Mouse (Mus musculus): Measurements from ENCODE around the gene Psmd2.
A peak's percentile ranks its signal among the peaks of the same experiment; 100 is the strongest.

DNA sequence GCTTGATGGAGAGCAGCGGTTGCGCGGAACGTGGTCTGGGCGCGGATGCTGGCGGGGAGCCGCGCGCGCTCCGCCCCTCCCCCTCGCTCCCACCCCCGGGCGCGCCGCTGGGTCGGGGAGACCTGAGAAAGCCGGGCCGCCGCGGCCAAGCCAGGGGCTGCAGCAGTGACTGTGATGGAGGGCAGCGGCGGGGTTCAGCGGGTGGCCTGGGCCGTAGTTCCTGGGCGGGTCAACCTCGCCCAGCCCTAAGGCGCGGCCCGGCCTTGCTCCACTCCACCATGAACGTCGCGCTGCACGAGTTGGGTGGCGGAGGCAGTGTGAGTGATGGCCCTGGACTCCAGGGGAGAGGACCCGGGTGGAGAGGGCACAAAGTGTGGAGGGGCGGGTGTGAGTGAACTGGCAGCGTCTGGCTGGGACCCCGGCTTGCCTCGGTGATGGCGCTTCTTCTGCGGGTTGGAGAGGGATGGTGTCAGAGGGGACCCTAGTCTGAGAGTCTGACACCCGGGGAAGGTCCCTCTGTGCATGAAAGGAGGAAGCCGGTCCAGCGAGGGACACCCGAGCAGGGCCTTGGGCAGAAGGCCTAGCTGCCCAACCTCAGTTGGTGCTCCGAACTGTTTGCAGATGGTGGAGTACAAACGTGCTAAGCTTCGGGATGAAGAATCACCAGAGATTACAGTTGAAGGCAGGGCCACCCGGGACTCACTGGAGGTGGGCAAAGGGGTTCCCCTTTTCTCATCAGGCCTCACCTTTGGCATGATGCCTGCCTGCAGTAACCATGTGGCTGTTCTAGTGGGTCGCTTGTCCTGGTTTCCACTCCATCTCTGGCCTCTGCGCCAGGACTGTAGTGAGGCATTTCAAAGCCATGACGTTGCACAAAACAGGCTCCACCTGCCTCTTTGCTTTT lies 21.5 kb upstream of the Psmd2 start, which contains the start of gene Ece2:
- TF ChIP-seq CTCF (IDR thresholded peaks at IDR 0.05; ENCODE audit: borderline replicate concordance, insufficient read depth, low read depth, low read length) (no peak), POLR2A (IDR thresholded peaks at IDR 0.05; ENCODE audit: borderline replicate concordance, insufficient read depth, low read length) (peak; percentile 39; the same call in 1 of the 2 replicates)
